Mouse (Mus musculus) limb, embryonic 14.5 days (tissue): ENCODE measurements around the gene Gm17657. TPM values are rescaled to one million over a fixed set of nuclear protein-coding genes. Genes with fewer than 3 reads are reported as not detected.

Source experiments
- ATAC-seq: fragments of 200-750 bp; cut with Nextera tagmentation; 2 replicates; pipeline ENCODE4 v1.8.0; 2017; ENCODE audit warnings: low read depth, moderate number of reproducible peaks, moderate TSS enrichment; ENCODE audit not compliant: low FRiP score
- DNase-seq: peaks from one replicate; pipeline ENCODE4 v3.0.0-alpha.2; 2015; ENCODE audit warnings: low spot score
- H3K27ac ChIP-seq: fragments of 300-500 bp; sonication (generic); replicated peaks from 2 replicates; pipeline ENCODE4 v1.5.1; 2014; ENCODE audit warnings: low read depth, mild to moderate bottlenecking, low read length, moderate library complexity, mixed read lengths
- H3K27me3 ChIP-seq: fragments of 300-500 bp; sonication (generic); 2 replicates; pipeline ENCODE4 v1.6.1; 2014; ENCODE audit warnings: low read length, mixed read lengths; ENCODE audit not compliant: control insufficient read depth, insufficient read depth
- H3K36me3 ChIP-seq: fragments of 300-500 bp; sonication (generic); 2 replicates; pipeline ENCODE4 v1.6.1; 2014; ENCODE audit warnings: mild to moderate bottlenecking, low read length, moderate library complexity, mixed read lengths; ENCODE audit not compliant: control insufficient read depth, insufficient read depth
- H3K4me1 ChIP-seq: fragments of 300-500 bp; sonication (generic); 2 replicates; pipeline ENCODE4 v1.6.1; 2014; ENCODE audit warnings: antibody characterized with exemption, low read length, mixed read lengths; ENCODE audit not compliant: control insufficient read depth, insufficient read depth
- H3K4me2 ChIP-seq: fragments of 300-500 bp; sonication (generic); replicated peaks from 2 replicates; pipeline ENCODE4 v1.6.1; 2014; ENCODE audit warnings: low read depth, mild to moderate bottlenecking, low read length, moderate library complexity; ENCODE audit not compliant: severe bottlenecking
- H3K4me3 ChIP-seq: fragments of 300-500 bp; sonication (generic); replicated peaks from 2 replicates; pipeline ENCODE4 v1.5.1; 2014; ENCODE audit warnings: low read length
- H3K9ac ChIP-seq: fragments of 300-500 bp; sonication (generic); 2 replicates; pipeline ENCODE4 v1.6.1; 2014; ENCODE audit warnings: mild to moderate bottlenecking, low read depth, low read length, moderate library complexity; ENCODE audit not compliant: severe bottlenecking
- H3K9me3 ChIP-seq: fragments of 300-500 bp; sonication (generic); 2 replicates; pipeline ENCODE4 v1.6.1; 2016; ENCODE audit warnings: low read length; ENCODE audit not compliant: control insufficient read depth
- POLR2A ChIP-seq: fragments of 200-500 bp; IDR thresholded peaks from 2 replicates; pipeline ENCODE4 v1.8.0; 2012; ENCODE audit warnings: inconsistent platforms, mild to moderate bottlenecking, moderate library complexity, borderline replicate concordance; ENCODE audit not compliant: insufficient read depth, insufficient read length; ENCODE audit errors: extremely low read depth
- WGBS: fragments of 180-500 bp; shearing (Covaris S2); extraction: QIAGEN DNeasy Blood & Tissue Kit; methylation state at CpG from one replicate; pipeline ENCODE4 v1.1.7; 2014; 5-methylcytosine and 5-hydroxymethylcytosine counted together
- polyA plus RNA-seq, 2 experiments: library from polyadenylated mRNA; depleted of rRNA in 1 of 2; stranded (reverse) in 1 of 2; unstranded in 1 of 2; fragments of >200 nt; fragmentation: Nextera tagmentation in 1 of 2; extraction: Ambion mirVana in 1 of 2; gene quantifications; 2 replicates each; pipeline versions ENCODE4 v1.2.1 to v1.2.3; 2012 to 2014

The Gm17657 gene
- polyA plus RNA-seq, 2 experiments = 0.04 TPM; not detected in 1

- TF ChIP-seq POLR2A = no peak
- ATAC-seq (peak; percentile 46; the same call in 1 of the 2 replicates), DNase-seq (peak; percentile 85)
- H3K36me3 ChIP-seq = no peaks in the 10 kb centered on the region
- H3K4me2 ChIP-seq = no peak overlapping the region
- H3K9ac ChIP-seq = no peak overlapping the region
- H3K27ac ChIP-seq = no peak overlapping the region
- no peaks in the 10 kb centered on the region for H3K27me3 ChIP-seq
- WGBS = 2% methylated on average over 11 of the region's 11 CpGs
- no peak overlapping the region for H3K4me3 ChIP-seq
- no peaks in the 10 kb centered on the region for H3K9me3 ChIP-seq
- H3K4me1 ChIP-seq = no peaks in the 10 kb centered on the region
These were observed 35.0 kb downstream of the Gm17657 start for GRCm38 (mm10) chr17:29514435-29514834.

GRCm38 (mm10) chr17:29513044-29513730, 36.3 kb downstream of the Gm17657 start:
- no peak overlapping the region for H3K4me2 ChIP-seq
- ATAC-seq = 0 out of 2 replicates have a peak, but pooled peaks have one; percentile 60
- 46% methylated on average over 13 of the region's 13 CpGs for WGBS
- H3K27ac ChIP-seq = no peak overlapping the region
- H3K9me3 ChIP-seq = no peaks in the 10 kb centered on the region
- no peak overlapping the region for H3K9ac ChIP-seq
- no peak for TF ChIP-seq POLR2A
- no peaks in the 10 kb centered on the region for H3K36me3 ChIP-seq
- no peaks in the 10 kb centered on the region for H3K27me3 ChIP-seq
- no peaks in the 10 kb centered on the region for H3K4me1 ChIP-seq
- peak; percentile 44 for DNase-seq
- no peak overlapping the region for H3K4me3 ChIP-seq

GRCm38 (mm10) chr17:29510691-29511090, 38.7 kb downstream of the Gm17657 start:
- ATAC-seq (no peak), DNase-seq (no peak)
- 63% methylated on average over 8 of the region's 8 CpGs for WGBS
- H3K27me3 ChIP-seq = no peaks in the 10 kb centered on the region
- no peak for TF ChIP-seq POLR2A
- H3K4me3 ChIP-seq = no peak overlapping the region
- no peak overlapping the region for H3K27ac ChIP-seq
- no peak overlapping the region for H3K4me2 ChIP-seq
- no peaks in the 10 kb centered on the region for H3K9me3 ChIP-seq
- no peaks in the 10 kb centered on the region for H3K36me3 ChIP-seq
- H3K4me1 ChIP-seq = no peaks in the 10 kb centered on the region
- no peak overlapping the region for H3K9ac ChIP-seq

DNA sequence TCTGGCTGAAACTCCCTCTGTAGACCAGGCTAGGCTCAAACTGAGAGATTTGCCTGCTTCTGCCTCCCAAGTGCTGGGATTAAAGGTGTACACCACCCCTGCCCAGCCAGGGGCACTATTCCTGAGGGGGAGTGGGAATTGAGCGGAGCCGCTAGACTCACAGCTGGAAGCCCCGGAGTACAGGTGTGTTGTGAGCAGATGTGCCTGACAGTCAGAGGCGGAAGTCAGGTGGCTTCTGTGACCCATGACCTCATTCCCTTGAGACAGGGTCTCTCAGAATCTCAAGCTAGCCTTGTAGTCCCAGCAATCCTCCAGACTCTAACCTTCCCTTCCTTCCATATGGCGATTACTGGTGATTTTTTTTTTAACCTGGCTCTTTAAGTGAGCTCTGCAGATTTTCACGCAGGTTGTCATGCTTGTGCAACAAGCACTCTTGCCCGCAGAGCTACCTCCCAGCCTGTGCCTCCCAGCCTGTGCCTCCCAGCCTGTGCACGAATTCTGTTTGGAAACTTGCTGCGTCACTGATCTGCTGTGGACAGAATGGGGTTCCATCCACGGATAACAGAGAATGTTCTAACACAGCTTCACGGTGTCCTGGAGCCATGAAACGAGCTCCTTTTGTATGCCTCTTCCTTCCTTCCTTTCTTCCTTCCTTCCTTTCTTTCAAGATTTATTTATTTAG, 40.4 kb downstream of the Gm17657 start:
- H3K9ac ChIP-seq = no peak overlapping the region
- no peak overlapping the region for H3K4me3 ChIP-seq
- H3K4me1 ChIP-seq = no peaks in the 10 kb centered on the region
- ATAC-seq (no peak), DNase-seq (no peak)
- WGBS = 76% methylated on average over 12 of the region's 12 CpGs
- H3K9me3 ChIP-seq = no peaks in the 10 kb centered on the region
- TF ChIP-seq POLR2A = no peak
- no peak overlapping the region for H3K27ac ChIP-seq
- H3K27me3 ChIP-seq = no peaks in the 10 kb centered on the region
- H3K36me3 ChIP-seq = no peaks in the 10 kb centered on the region
- H3K4me2 ChIP-seq = no peak overlapping the region

DNA sequence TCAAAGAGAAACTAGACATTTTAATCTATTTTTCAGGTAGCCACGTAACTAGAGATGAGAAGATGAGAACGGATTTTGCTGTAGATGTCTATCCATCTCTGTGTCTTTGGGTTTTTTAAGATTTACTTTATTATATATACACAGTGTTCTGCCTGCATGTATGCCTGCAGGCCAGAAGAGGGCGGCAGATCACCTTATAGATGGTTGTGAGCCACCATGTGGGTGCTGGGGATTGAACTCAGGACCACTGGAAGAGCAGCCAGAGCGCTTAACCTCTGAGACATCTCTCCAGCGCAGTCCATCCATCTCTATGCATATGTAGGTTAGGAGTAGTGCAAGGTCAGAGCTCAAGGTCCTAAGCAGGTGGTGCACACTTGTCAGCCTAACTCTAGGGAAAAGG, 45.7 kb downstream of the Gm17657 start:
- no peak for ATAC-seq
- H3K27ac ChIP-seq = no peak overlapping the region
- no peak overlapping the region for H3K9ac ChIP-seq
- no peak overlapping the region for H3K4me3 ChIP-seq
- no peak overlapping the region for H3K4me2 ChIP-seq
- no peaks in the 10 kb centered on the region for H3K36me3 ChIP-seq
- H3K27me3 ChIP-seq = no peaks in the 10 kb centered on the region
- no peaks in the 10 kb centered on the region for H3K9me3 ChIP-seq
- H3K4me1 ChIP-seq = no peaks in the 10 kb centered on the region
- DNase-seq = no peak
- no peak for TF ChIP-seq POLR2A
- WGBS = 75% methylated on average over 5 of the region's 5 CpGs
